Mouse (Mus musculus) bone marrow macrophage, adult 2 months (primary cell): ENCODE data around the gene Fam168a.

ENCODE experiments used
- CTCF ChIP-seq: IDR thresholded peaks from 2 replicates; pipeline ENCODE4 v1.5.1; 2012; ENCODE audit warnings: low read depth, mild to moderate bottlenecking, low read length, moderate library complexity
- POLR2A ChIP-seq: IDR thresholded peaks from 2 replicates; pipeline ENCODE4 v1.6.1; 2012; ENCODE audit warnings: mild to moderate bottlenecking, low read depth, low read length, borderline replicate concordance

DNA sequence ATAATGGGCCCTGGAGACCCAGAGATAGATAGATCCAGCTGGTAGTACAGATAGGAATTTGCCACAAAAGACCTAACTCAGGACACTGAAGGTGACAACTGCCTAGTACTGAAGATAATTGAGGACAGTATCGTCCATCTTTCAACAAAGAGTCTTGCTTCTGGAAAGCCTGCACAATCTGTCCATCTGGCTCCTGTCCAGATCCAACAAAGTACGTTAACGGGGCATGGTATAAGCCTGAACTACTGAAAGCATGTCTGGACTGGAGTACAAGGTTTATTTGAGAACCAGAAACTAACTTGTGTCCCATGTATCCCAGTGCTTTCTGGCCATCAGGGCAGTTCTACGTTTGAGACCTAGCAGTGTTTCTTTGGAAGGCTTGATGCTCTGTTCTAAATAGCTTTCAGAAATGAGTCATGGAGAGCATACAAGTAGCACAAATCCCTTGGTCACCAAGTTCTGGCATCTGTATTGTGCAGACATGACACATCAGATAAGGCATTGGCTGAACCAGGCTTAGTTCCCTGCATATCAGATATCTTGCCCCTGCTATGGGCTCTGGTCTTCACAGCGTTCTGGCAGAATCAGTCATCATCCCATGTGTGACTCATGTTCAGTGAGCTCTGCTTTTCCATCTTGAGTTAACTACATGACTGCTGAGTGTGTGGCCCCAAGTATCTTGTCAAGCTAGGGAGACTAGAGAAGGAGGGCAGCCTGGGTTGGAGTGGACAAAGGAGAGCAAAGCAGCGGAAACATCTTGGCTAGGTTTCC is 133.4 kb downstream of the Fam168a start:
- TF ChIP-seq CTCF (no peak), POLR2A (no peak)
